Mouse (Mus musculus): ENCODE measurements around the gene Atn1.
A peak's percentile ranks its signal among the peaks of the same experiment; 100 is the strongest.

The Atn1 gene

GRCm38 (mm10) chr6:124711824-124712782 lies 44.2 kb downstream of the Atn1 start, which contains the start of the genes Emg1 and Phb2:
TSS of gene Emg1 (minus strand) at chr6:124712178.
TSS of gene Phb2 (plus strand) at chr6:124712336.
- ATAC-seq (ENCODE audit: low TSS enrichment): peak; percentile 96

GRCm38 (mm10) chr6:124708289-124708889 lies 47.9 kb downstream of the Atn1 start:
- no peak for ATAC-seq (ENCODE audit: low TSS enrichment)

GRCm38 (mm10) chr6:124706061-124706627 lies 50.2 kb downstream of the Atn1 start:
- ATAC-seq (ENCODE audit: low TSS enrichment): no peak

- no peak for ATAC-seq (ENCODE audit: low TSS enrichment)
Observed at GRCm38 (mm10) chr6:124704417-124704816, 51.9 kb downstream of the Atn1 start.

GRCm38 (mm10) chr6:124703789-124704188 lies 52.5 kb downstream of the Atn1 start:
- ATAC-seq (ENCODE audit: low TSS enrichment): no peak

GRCm38 (mm10) chr6:124702784-124703103 lies 53.6 kb downstream of the Atn1 start:
- ATAC-seq (ENCODE audit: low TSS enrichment): peak; percentile 58

- peak; percentile 32; the same call in 1 of the 2 replicates for ATAC-seq (ENCODE audit: low TSS enrichment)
Observed at GRCm38 (mm10) chr6:124702102-124702783, 54.1 kb downstream of the Atn1 start.

GRCm38 (mm10) chr6:124701338-124701737 lies 55.0 kb downstream of the Atn1 start:
- peak; percentile 35; the same call in 1 of the 2 replicates for ATAC-seq (ENCODE audit: low TSS enrichment)

- peak; percentile 72 for ATAC-seq (ENCODE audit: low TSS enrichment)
Observed at GRCm38 (mm10) chr6:124699962-124700610, 56.2 kb downstream of the Atn1 start.

- ATAC-seq (ENCODE audit: low TSS enrichment): no peak
Observed at GRCm38 (mm10) chr6:124699366-124699765, 57.0 kb downstream of the Atn1 start.

GRCm38 (mm10) chr6:124698751-124699150 lies 57.6 kb downstream of the Atn1 start:
- ATAC-seq (ENCODE audit: low TSS enrichment): no peak

- ATAC-seq (ENCODE audit: low TSS enrichment): no peak
Observed at GRCm38 (mm10) chr6:124696441-124697150, 59.7 kb downstream of the Atn1 start.

- peak; percentile 42; the same call in 1 of the 2 replicates for ATAC-seq (ENCODE audit: low TSS enrichment)
Observed at GRCm38 (mm10) chr6:124694166-124694955, 62.0 kb downstream of the Atn1 start.

- ATAC-seq (ENCODE audit: low TSS enrichment): no peak
Observed at GRCm38 (mm10) chr6:124693243-124693981, 62.9 kb downstream of the Atn1 start.
